Mouse (Mus musculus): ENCODE results near the gene Mark1. TPM values are rescaled to one million over a fixed set of nuclear protein-coding genes. Genes with fewer than 3 reads are reported as not detected.

Gene Mark1
- polyA plus RNA-seq, 1 experiment from 2014 or later: 2.9 TPM

DNA sequence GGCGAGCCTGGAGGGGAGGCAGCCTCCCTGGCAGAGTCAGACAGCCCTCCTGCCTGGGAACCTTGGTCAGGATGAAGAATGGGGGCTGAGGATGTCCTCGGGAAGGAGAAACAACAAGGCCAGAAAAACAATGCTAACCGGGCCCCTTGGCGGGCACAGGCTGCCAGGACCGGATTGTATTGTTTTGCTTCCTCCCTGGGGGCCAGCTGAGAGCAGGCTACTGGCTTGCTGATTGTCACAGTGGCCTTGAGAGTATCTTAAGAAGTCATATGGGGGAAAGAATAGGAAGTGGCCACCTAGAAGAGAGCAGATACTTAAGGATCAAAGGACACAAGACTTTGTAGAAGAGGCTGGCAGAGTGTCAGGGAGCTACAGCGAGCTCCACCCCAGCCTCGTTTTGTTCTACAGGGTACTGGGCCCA, 135.0 kb downstream of the Mark1 start:
- H3K27ac ChIP-seq: no peak overlapping the region

DNA sequence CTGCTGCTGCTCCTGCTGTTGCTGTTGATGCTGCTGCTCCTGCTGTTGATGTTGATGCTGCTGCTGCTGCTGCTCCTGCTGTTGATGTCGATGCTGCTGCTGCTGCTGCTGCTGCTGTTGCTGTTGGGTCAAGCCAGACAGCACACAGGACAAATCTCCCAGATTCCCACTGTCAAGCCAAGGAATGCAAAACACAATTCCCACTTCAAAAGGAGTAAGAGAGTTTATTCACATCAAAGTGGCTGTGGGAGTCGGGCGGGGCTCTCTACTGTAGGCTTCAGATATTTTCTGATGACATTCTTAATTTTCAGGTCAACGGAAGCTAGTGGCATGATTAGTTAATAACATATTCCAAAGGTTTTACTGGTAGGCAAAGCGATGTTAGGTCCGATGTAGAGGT, 136.7 kb downstream of the Mark1 start:
- Histone ChIP-seq H3K9me3 (no peaks in the 10 kb centered on the region), H3K4me1 (no peaks in the 10 kb centered on the region), H3K4me3 (no peak overlapping the region), H3K36me3 (no peaks in the 10 kb centered on the region), H3K4me2 (no peak overlapping the region), H3K27me3 (no peaks in the 10 kb centered on the region), H3K27ac (no peak overlapping the region), H3K9ac (no peak overlapping the region)
- ATAC-seq (ENCODE audit: insufficient number of reproducible peaks, low FRiP score, low TSS enrichment, low read depth): no peak
- WGBS: 83% methylated on average over 6 of the region's 6 CpGs

More for the DNA sequence above, 135.0 kb downstream of the Mark1 start:
- Histone ChIP-seq H3K4me1 (no peaks in the 10 kb centered on the region), H3K4me3 (no peak overlapping the region), H3K4me2 (no peak overlapping the region), H3K9me3 (no peaks in the 10 kb centered on the region), H3K9ac (no peak overlapping the region), H3K27me3 (no peaks in the 10 kb centered on the region), H3K36me3 (no peaks in the 10 kb centered on the region)
- no peak for ATAC-seq (ENCODE audit: insufficient number of reproducible peaks, low FRiP score, low TSS enrichment, low read depth)
- 43% methylated on average over 7 of the region's 7 CpGs for whole genome bisulfite sequencing

DNA sequence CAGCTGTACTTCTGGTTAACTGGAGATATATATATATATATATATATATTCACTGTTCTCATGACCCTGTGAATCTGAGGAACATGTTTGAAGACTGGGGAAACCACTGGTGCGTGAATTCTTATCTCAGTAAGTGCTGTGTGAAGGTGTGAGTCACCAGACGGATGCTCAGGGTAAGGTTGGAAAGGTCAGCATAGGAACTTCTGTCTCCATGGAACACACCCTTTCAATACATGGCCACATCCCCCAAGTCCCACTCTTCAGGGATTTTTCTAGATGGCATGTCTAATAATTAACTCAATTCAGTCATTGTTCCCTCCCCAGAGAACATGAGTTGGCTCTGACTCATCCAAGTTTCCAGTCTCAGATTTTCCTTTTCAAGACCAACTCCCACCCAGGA, 137.8 kb downstream of the Mark1 start:
- H3K36me3 ChIP-seq: no peaks in the 10 kb centered on the region
- 77% methylated on average over 2 of the region's 2 CpGs for WGBS
- no peak overlapping the region for H3K27ac ChIP-seq
- no peaks in the 10 kb centered on the region for H3K27me3 ChIP-seq
- no peaks in the 10 kb centered on the region for H3K9me3 ChIP-seq
- H3K4me1 ChIP-seq: no peaks in the 10 kb centered on the region
- ATAC-seq (ENCODE audit: insufficient number of reproducible peaks, low FRiP score, low TSS enrichment, low read depth): no peak
- no peak overlapping the region for H3K4me3 ChIP-seq
- no peak overlapping the region for H3K9ac ChIP-seq
- H3K4me2 ChIP-seq: no peak overlapping the region

DNA sequence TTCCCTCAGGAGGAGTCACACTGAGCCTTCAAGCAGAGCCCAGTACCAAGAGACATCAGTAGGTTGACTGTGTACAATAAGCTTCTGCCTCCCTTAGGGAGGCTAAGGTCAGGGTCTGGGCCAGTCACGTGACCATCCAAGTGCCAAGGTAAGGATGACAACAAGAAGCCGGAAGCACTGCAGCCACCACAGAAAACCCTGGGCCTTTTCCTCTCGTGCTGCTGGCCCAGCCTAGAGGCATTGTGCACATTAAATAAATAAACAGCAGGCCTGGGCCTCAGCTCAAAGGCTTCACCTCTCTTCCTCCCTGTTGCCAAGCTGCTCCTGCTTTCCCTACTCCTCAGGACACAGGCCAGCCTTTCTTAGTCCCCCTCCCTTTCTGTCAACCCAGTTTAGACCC, 139.1 kb downstream of the Mark1 start:
- H3K27ac ChIP-seq: no peak overlapping the region
- no peak overlapping the region for H3K4me3 ChIP-seq
- ATAC-seq (ENCODE audit: insufficient number of reproducible peaks, low FRiP score, low TSS enrichment, low read depth): no peak
- H3K36me3 ChIP-seq: no peaks in the 10 kb centered on the region
- WGBS: 51% methylated on average over 3 of the region's 3 CpGs
- no peaks in the 10 kb centered on the region for H3K4me1 ChIP-seq
- no peaks in the 10 kb centered on the region for H3K27me3 ChIP-seq
- no peaks in the 10 kb centered on the region for H3K9me3 ChIP-seq
- H3K9ac ChIP-seq: no peak overlapping the region
- H3K4me2 ChIP-seq: no peak overlapping the region

DNA sequence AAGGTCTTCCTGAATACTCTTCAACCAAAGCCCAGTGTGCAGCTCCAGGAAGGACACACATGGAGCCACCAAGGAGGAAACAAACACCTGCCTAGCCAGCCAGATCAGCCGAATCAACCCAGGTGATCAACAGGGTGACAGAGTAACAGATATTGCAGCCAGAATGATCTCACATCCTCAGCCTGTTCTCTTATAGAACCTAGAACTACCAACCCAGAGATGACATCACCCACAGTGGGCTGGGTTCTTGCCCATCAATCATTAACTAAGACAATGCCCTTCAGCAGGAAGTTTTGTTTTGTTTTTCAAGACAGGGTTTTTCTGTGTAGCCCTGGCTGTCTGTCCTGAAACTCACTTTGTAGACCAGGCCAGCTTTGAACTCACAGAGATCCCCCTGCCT, 141.1 kb downstream of the Mark1 start:
- H3K27me3 ChIP-seq: no peaks in the 10 kb centered on the region
- no peak overlapping the region for H3K4me3 ChIP-seq
- H3K27ac ChIP-seq: no peak overlapping the region
- H3K36me3 ChIP-seq: no peaks in the 10 kb centered on the region
- peaks cover 8% of the 10 kb centered on the region; the same call in 1 of the 2 replicates for H3K4me1 ChIP-seq
- WGBS: 93% methylated on average over 1 of the region's 1 CpGs
- no peak for ATAC-seq (ENCODE audit: insufficient number of reproducible peaks, low FRiP score, low TSS enrichment, low read depth)
- no peaks in the 10 kb centered on the region for H3K9me3 ChIP-seq
- no peak overlapping the region for H3K4me2 ChIP-seq
- no peak overlapping the region for H3K9ac ChIP-seq

DNA sequence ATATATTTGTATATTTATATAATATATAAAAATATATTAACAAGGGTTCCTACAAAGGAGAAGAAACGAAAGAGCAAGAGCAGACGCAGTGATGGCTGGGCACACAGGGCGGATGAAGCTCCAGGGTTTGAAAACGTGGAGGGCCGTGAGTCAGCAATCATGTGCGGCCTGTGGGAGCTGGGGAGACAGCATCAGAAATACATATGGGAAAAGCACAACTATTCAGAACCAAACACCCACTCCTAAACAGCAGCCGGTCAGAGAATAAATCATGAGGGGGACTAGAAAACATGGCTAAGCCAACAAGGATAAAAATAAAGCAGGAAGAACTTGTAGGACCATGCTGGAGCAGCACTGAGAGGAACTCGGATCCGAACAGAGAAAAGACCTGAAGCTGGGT, 142.2 kb downstream of the Mark1 start:
- WGBS: 82% methylated on average over 9 of the region's 9 CpGs
- H3K4me3 ChIP-seq: no peak overlapping the region
- H3K4me2 ChIP-seq: no peak overlapping the region
- no peaks in the 10 kb centered on the region for H3K36me3 ChIP-seq
- no peak overlapping the region for H3K27ac ChIP-seq
- no peak overlapping the region for H3K9ac ChIP-seq
- H3K27me3 ChIP-seq: no peaks in the 10 kb centered on the region
- H3K4me1 ChIP-seq: peaks cover 14% of the 10 kb centered on the region
- no peak for ATAC-seq (ENCODE audit: insufficient number of reproducible peaks, low FRiP score, low TSS enrichment, low read depth)
- no peaks in the 10 kb centered on the region for H3K9me3 ChIP-seq

DNA sequence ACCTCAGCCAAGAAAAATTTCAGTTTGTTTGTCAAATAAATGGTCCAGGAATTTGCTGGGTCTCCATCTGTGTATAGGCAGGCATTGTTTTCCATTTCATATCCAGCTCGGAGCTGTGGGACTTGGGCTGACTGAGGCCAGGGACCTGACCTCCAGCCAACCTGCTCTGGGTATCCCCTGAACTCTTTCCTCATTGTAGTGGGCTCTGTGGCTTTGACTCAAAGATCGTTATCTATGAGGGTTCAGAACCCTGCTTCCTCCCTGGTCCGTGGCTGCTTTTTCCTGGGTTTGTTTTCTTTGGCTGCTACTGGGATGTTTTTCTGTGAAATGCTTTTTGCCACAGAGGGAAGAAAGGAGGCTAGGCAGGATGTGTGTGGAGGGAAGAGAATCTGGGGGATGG, 145.4 kb downstream of the Mark1 start:
- Histone ChIP-seq H3K4me2 (no peak overlapping the region), H3K27ac (0 out of 2 replicates have a peak overlapping the region, but pooled peaks have one; percentile 18), H3K4me3 (no peak overlapping the region), H3K9ac (no peak overlapping the region), H3K27me3 (no peaks in the 10 kb centered on the region), H3K9me3 (no peaks in the 10 kb centered on the region), H3K36me3 (no peaks in the 10 kb centered on the region), H3K4me1 (peaks cover 19% of the 10 kb centered on the region)
- WGBS: 61% methylated on average over 3 of the region's 3 CpGs
- ATAC-seq (ENCODE audit: insufficient number of reproducible peaks, low FRiP score, low TSS enrichment, low read depth): no peak

DNA sequence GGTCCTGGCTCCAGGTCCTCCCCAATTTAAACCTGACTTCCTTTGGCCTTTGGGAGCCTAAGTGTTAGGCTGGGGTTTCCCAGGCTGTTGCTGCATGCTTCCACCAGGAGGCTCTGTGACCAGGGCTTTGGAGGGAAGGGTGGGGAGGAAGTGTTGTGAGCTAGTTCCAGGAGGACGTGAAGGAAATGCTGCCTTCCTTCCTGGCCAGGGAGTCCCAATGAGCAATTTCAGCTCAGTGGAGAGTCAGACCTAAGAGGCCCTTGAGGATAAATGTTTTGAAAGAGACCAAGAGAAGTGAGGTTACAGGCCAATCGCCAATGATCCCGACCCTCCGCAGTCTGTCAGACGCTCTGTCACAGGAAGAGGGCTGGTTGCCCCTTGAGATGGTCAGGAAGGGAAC, 146.0 kb downstream of the Mark1 start:
- no peaks in the 10 kb centered on the region for H3K36me3 ChIP-seq
- peak overlapping the region; percentile 29; the same call in 1 of the 2 replicates for H3K4me2 ChIP-seq
- 15% methylated on average over 5 of the region's 5 CpGs for WGBS
- H3K9ac ChIP-seq: no peak overlapping the region
- no peak for ATAC-seq (ENCODE audit: insufficient number of reproducible peaks, low FRiP score, low TSS enrichment, low read depth)
- 0 out of 2 replicates have a peak overlapping the region, but pooled peaks have one; percentile 18 for H3K27ac ChIP-seq
- no peaks in the 10 kb centered on the region for H3K27me3 ChIP-seq
- no peaks in the 10 kb centered on the region for H3K9me3 ChIP-seq
- peaks cover 19% of the 10 kb centered on the region for H3K4me1 ChIP-seq
- peak overlapping the region; percentile 15; the same call in 1 of the 2 replicates for H3K4me3 ChIP-seq

DNA sequence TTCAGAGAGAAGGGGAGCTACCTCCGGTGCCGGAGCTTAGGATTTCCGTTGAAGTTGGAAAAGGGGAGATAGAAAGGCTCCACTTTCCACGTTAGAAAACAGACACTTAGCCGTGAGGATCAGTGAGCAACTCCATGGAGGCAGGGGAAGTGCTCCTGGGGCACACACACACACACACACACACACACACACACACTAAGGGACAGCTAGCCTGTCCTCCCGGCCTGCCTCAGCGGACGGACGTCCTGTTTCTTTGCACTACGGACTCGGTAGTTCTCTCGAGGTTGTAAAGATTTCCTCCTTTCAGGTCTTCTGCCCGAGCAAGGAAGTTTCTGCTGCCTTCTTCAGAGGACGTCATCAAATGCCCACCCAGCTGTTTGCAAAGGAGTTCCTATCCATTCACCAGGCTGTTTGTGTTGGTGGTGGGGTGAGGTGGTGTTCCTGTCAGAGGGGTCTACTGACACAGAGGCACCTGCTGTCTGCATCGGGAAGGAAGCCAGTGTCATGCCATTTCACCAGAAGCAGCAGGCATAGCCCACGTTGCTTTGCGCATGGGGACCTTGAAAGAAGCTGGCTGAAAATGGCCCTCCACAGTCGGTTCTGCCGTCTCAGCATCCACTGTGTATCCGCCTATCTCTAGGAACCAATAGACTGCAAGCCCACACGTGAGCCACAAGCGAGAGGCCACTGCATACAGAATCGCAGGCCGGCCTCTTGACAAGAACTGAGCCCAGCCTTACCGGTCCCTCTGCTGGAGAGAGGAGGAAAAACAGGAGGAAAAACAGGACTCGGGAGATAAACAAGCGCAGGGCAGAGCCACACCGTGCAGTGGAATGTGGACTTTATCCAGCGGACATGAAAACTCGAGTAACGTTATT, 147.4 kb downstream of the Mark1 start:
- no peaks in the 10 kb centered on the region for H3K36me3 ChIP-seq
- 0 out of 2 replicates have a peak, but pooled peaks cover 3% of the 10 kb centered on the region for H3K27me3 ChIP-seq
- peaks cover 19% of the 10 kb centered on the region for H3K4me1 ChIP-seq
- WGBS: 17% methylated on average over 31 of the region's 31 CpGs
- H3K4me2 ChIP-seq: peak overlapping the region; percentile 41
- ATAC-seq (ENCODE audit: insufficient number of reproducible peaks, low FRiP score, low TSS enrichment, low read depth): peak; percentile 62
- peak overlapping the region; percentile 5; the same call in 1 of the 2 replicates for H3K4me3 ChIP-seq
- H3K9ac ChIP-seq: no peak overlapping the region
- H3K9me3 ChIP-seq: no peaks in the 10 kb centered on the region
- H3K27ac ChIP-seq: no peak overlapping the region

DNA sequence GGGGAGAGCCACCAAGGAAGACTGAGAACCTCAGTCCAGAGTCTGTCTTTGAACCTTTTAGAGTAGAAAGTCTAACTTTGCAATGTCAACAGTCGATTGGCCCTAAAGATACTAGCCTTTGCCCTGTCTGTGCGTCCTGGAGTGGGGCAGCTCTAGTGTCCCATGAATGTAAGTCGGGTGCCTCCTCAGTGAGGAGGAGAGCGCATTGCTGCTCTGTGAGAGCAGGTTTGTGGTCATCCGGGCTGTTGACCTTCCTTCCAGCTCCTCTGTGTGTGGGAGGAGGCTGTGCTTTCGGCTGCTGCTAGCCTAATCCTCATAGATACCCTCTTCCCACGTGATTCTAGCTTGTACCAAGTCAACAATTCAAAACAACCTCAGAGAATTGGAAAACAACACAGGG, 148.2 kb downstream of the Mark1 start:
- Histone ChIP-seq H3K36me3 (no peaks in the 10 kb centered on the region), H3K4me2 (no peak overlapping the region), H3K4me3 (no peak overlapping the region), H3K9me3 (no peaks in the 10 kb centered on the region), H3K27ac (no peak overlapping the region), H3K4me1 (peaks cover 27% of the 10 kb centered on the region), H3K27me3 (0 out of 2 replicates have a peak, but pooled peaks cover 3% of the 10 kb centered on the region), H3K9ac (no peak overlapping the region)
- WGBS: 50% methylated on average over 7 of the region's 7 CpGs
- ATAC-seq (ENCODE audit: insufficient number of reproducible peaks, low FRiP score, low TSS enrichment, low read depth): no peak

DNA sequence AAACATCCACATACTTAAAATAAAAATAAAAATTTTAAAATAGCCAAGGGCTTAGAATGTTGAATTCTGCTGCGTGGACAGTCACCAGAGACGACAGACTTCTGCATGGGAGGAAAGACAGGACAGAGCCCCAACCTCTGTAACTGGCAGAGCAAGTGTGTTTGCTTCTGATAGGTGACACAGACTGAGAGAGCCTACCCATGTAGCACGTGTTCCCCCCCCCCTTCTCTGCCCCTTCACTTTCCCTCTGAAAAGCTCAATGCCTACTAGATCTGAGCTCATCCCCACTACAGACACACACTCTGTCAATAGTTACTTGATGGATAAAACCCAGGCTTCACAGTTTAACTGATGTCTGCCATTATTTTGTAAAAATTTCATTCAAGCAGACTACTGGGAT, 152.4 kb downstream of the Mark1 start:
- no peak overlapping the region for H3K4me2 ChIP-seq
- no peaks in the 10 kb centered on the region for H3K36me3 ChIP-seq
- H3K9me3 ChIP-seq: no peaks in the 10 kb centered on the region
- 54% methylated on average over 3 of the region's 3 CpGs for WGBS
- peaks cover 26% of the 10 kb centered on the region for H3K4me1 ChIP-seq
- no peak overlapping the region for H3K4me3 ChIP-seq
- no peak overlapping the region for H3K27ac ChIP-seq
- H3K27me3 ChIP-seq: 0 out of 2 replicates have a peak, but pooled peaks cover 3% of the 10 kb centered on the region
- no peak for ATAC-seq (ENCODE audit: insufficient number of reproducible peaks, low FRiP score, low TSS enrichment, low read depth)
- no peak overlapping the region for H3K9ac ChIP-seq
